Mouse (Mus musculus): ENCODE data around the gene Myh14. TPM values are rescaled to one million over a fixed set of nuclear protein-coding genes. Genes with fewer than 3 reads are reported as not detected.
A peak's percentile ranks its signal among the peaks of the same experiment; 100 is the strongest.

Myh14 gene
- polyA plus RNA-seq, 1 experiment = 14.7 TPM

GRCm38 (mm10) chr7:44605436-44605835, 65.2 kb downstream of the Myh14 start:
- Histone ChIP-seq H3K4me1 (ENCODE audit: control insufficient read depth, insufficient read depth, low read length) (peaks cover 9% of the 10 kb centered on the region), H3K4me3 (ENCODE audit: low read depth, low read length) (no peak overlapping the region), H3K27ac (ENCODE audit: insufficient read depth, low read length) (peak overlapping the region; percentile 89), H3K36me3 (ENCODE audit: control insufficient read depth, insufficient read depth, low read length, poor library complexity, severe bottlenecking) (no peaks in the 10 kb centered on the region), H3K9me3 (replicated peaks; ENCODE audit: control insufficient read depth, insufficient read depth, low read length, poor library complexity, severe bottlenecking) (no peaks in the 10 kb centered on the region), H3K9ac (ENCODE audit: low read depth, poor library complexity, severe bottlenecking) (peak overlapping the region; percentile 38; the same call in 1 of the 2 replicates), H3K27me3 (ENCODE audit: control insufficient read depth, insufficient read depth, low read length, poor library complexity, severe bottlenecking) (no peaks in the 10 kb centered on the region)
- TF ChIP-seq POLR2A (IDR thresholded peaks at IDR 0.05; ENCODE audit: insufficient read depth, low read length) (no peak), CTCF (IDR thresholded peaks at IDR 0.05; ENCODE audit: low read depth, low read length) (no peak), EP300 (IDR thresholded peaks at IDR 0.05; ENCODE audit: insufficient read depth, low read depth, low read length) (no peak)

GRCm38 (mm10) chr7:44604619-44605018, 66.0 kb downstream of the Myh14 start:
- Histone ChIP-seq H3K27me3 (ENCODE audit: control insufficient read depth, insufficient read depth, low read length, poor library complexity, severe bottlenecking) (no peaks in the 10 kb centered on the region), H3K9ac (ENCODE audit: low read depth, poor library complexity, severe bottlenecking) (peak overlapping the region; percentile 38), H3K27ac (ENCODE audit: insufficient read depth, low read length) (peak overlapping the region; percentile 89), H3K4me1 (ENCODE audit: control insufficient read depth, insufficient read depth, low read length) (peaks cover 11% of the 10 kb centered on the region), H3K4me3 (ENCODE audit: low read depth, low read length) (peak overlapping the region; percentile 49), H3K36me3 (ENCODE audit: control insufficient read depth, insufficient read depth, low read length, poor library complexity, severe bottlenecking) (no peaks in the 10 kb centered on the region), H3K9me3 (replicated peaks; ENCODE audit: control insufficient read depth, insufficient read depth, low read length, poor library complexity, severe bottlenecking) (no peaks in the 10 kb centered on the region)
- TF ChIP-seq EP300 (IDR thresholded peaks at IDR 0.05; ENCODE audit: insufficient read depth, low read depth, low read length) (no peak), CTCF (IDR thresholded peaks at IDR 0.05; ENCODE audit: low read depth, low read length) (no peak), POLR2A (IDR thresholded peaks at IDR 0.05; ENCODE audit: insufficient read depth, low read length) (no peak)

- peak overlapping the region; percentile 38 for H3K9ac ChIP-seq (ENCODE audit: low read depth, poor library complexity, severe bottlenecking)
- H3K27ac ChIP-seq (ENCODE audit: insufficient read depth, low read length) = peak overlapping the region; percentile 87
- peaks cover 11% of the 10 kb centered on the region for H3K4me1 ChIP-seq (ENCODE audit: control insufficient read depth, insufficient read depth, low read length)
- peak overlapping the region; percentile 68 for H3K4me3 ChIP-seq (ENCODE audit: low read depth, low read length)
- H3K36me3 ChIP-seq (ENCODE audit: control insufficient read depth, insufficient read depth, low read length, poor library complexity, severe bottlenecking) = no peaks in the 10 kb centered on the region
- H3K9me3 ChIP-seq (replicated peaks; ENCODE audit: control insufficient read depth, insufficient read depth, low read length, poor library complexity, severe bottlenecking) = no peaks in the 10 kb centered on the region
- H3K27me3 ChIP-seq (ENCODE audit: control insufficient read depth, insufficient read depth, low read length, poor library complexity, severe bottlenecking) = no peaks in the 10 kb centered on the region
- no peak for TF ChIP-seq CTCF (IDR thresholded peaks at IDR 0.05; ENCODE audit: low read depth, low read length)
- TF ChIP-seq EP300 (IDR thresholded peaks at IDR 0.05; ENCODE audit: insufficient read depth, low read depth, low read length) = 0 out of 2 replicates have a peak, but pooled peaks have one; percentile 36
- peak; percentile 49 for TF ChIP-seq POLR2A (IDR thresholded peaks at IDR 0.05; ENCODE audit: insufficient read depth, low read length)
Observed at GRCm38 (mm10) chr7:44604139-44604606, 66.5 kb downstream of the Myh14 start.

- no peak for TF ChIP-seq POLR2A (IDR thresholded peaks at IDR 0.05; ENCODE audit: insufficient read depth, low read length)
- TF ChIP-seq CTCF (IDR thresholded peaks at IDR 0.05; ENCODE audit: low read depth, low read length) = no peak
- TF ChIP-seq EP300 (IDR thresholded peaks at IDR 0.05; ENCODE audit: insufficient read depth, low read depth, low read length) = peak; percentile 75
- H3K27me3 ChIP-seq (ENCODE audit: control insufficient read depth, insufficient read depth, low read length, poor library complexity, severe bottlenecking) = no peaks in the 10 kb centered on the region
- no peaks in the 10 kb centered on the region for H3K9me3 ChIP-seq (replicated peaks; ENCODE audit: control insufficient read depth, insufficient read depth, low read length, poor library complexity, severe bottlenecking)
- peak overlapping the region; percentile 87 for H3K27ac ChIP-seq (ENCODE audit: insufficient read depth, low read length)
- H3K4me1 ChIP-seq (ENCODE audit: control insufficient read depth, insufficient read depth, low read length) = peaks cover 11% of the 10 kb centered on the region
- H3K4me3 ChIP-seq (ENCODE audit: low read depth, low read length) = peak overlapping the region; percentile 68
- H3K36me3 ChIP-seq (ENCODE audit: control insufficient read depth, insufficient read depth, low read length, poor library complexity, severe bottlenecking) = 0 out of 2 replicates have a peak, but pooled peaks cover 2% of the 10 kb centered on the region
- H3K9ac ChIP-seq (ENCODE audit: low read depth, poor library complexity, severe bottlenecking) = peak overlapping the region; percentile 38
Observed at GRCm38 (mm10) chr7:44603186-44603855, 67.3 kb downstream of the Myh14 start.

- no peak for TF ChIP-seq POLR2A (IDR thresholded peaks at IDR 0.05; ENCODE audit: insufficient read depth, low read length)
- no peak for TF ChIP-seq EP300 (IDR thresholded peaks at IDR 0.05; ENCODE audit: insufficient read depth, low read depth, low read length)
- no peak for TF ChIP-seq CTCF (IDR thresholded peaks at IDR 0.05; ENCODE audit: low read depth, low read length)
- Histone ChIP-seq H3K36me3 (ENCODE audit: control insufficient read depth, insufficient read depth, low read length, poor library complexity, severe bottlenecking) (0 out of 2 replicates have a peak, but pooled peaks cover 2% of the 10 kb centered on the region), H3K27ac (ENCODE audit: insufficient read depth, low read length) (peak overlapping the region; percentile 64), H3K27me3 (ENCODE audit: control insufficient read depth, insufficient read depth, low read length, poor library complexity, severe bottlenecking) (no peaks in the 10 kb centered on the region), H3K9me3 (replicated peaks; ENCODE audit: control insufficient read depth, insufficient read depth, low read length, poor library complexity, severe bottlenecking) (no peaks in the 10 kb centered on the region), H3K4me3 (ENCODE audit: low read depth, low read length) (peak overlapping the region; percentile 39), H3K9ac (ENCODE audit: low read depth, poor library complexity, severe bottlenecking) (peak overlapping the region; percentile 38), H3K4me1 (ENCODE audit: control insufficient read depth, insufficient read depth, low read length) (peaks cover 11% of the 10 kb centered on the region)
Observed at GRCm38 (mm10) chr7:44602443-44602842, 68.2 kb downstream of the Myh14 start.

GRCm38 (mm10) chr7:44601646-44602045, 69.0 kb downstream of the Myh14 start:
- peak overlapping the region; percentile 3; the same call in 1 of the 2 replicates for H3K4me3 ChIP-seq (ENCODE audit: low read depth, low read length)
- no peak for TF ChIP-seq POLR2A (IDR thresholded peaks at IDR 0.05; ENCODE audit: insufficient read depth, low read length)
- no peak for TF ChIP-seq CTCF (IDR thresholded peaks at IDR 0.05; ENCODE audit: low read depth, low read length)
- no peak for TF ChIP-seq EP300 (IDR thresholded peaks at IDR 0.05; ENCODE audit: insufficient read depth, low read depth, low read length)
- peaks cover 8% of the 10 kb centered on the region for H3K4me1 ChIP-seq (ENCODE audit: control insufficient read depth, insufficient read depth, low read length)
- no peaks in the 10 kb centered on the region for H3K27me3 ChIP-seq (ENCODE audit: control insufficient read depth, insufficient read depth, low read length, poor library complexity, severe bottlenecking)
- H3K9ac ChIP-seq (ENCODE audit: low read depth, poor library complexity, severe bottlenecking) = peak overlapping the region; percentile 38
- 0 out of 2 replicates have a peak, but pooled peaks cover 2% of the 10 kb centered on the region for H3K36me3 ChIP-seq (ENCODE audit: control insufficient read depth, insufficient read depth, low read length, poor library complexity, severe bottlenecking)
- no peak overlapping the region for H3K27ac ChIP-seq (ENCODE audit: insufficient read depth, low read length)
- H3K9me3 ChIP-seq (replicated peaks; ENCODE audit: control insufficient read depth, insufficient read depth, low read length, poor library complexity, severe bottlenecking) = no peaks in the 10 kb centered on the region

All from ES-Bruce4 (cell line).